Mouse (Mus musculus): ENCODE data around the gene Eps8l1. TPM values are rescaled to one million over a fixed set of nuclear protein-coding genes. Genes with fewer than 3 reads are reported as not detected.
"Not testable (repeated sequence)": the region's sequence is repeated elsewhere in the genome, so short reads cannot be mapped to it uniquely, and the experiment has no call there.

Gene Eps8l1
- polyA plus RNA-seq, 1 experiment from 2014 or later = 6.6 TPM

DNA sequence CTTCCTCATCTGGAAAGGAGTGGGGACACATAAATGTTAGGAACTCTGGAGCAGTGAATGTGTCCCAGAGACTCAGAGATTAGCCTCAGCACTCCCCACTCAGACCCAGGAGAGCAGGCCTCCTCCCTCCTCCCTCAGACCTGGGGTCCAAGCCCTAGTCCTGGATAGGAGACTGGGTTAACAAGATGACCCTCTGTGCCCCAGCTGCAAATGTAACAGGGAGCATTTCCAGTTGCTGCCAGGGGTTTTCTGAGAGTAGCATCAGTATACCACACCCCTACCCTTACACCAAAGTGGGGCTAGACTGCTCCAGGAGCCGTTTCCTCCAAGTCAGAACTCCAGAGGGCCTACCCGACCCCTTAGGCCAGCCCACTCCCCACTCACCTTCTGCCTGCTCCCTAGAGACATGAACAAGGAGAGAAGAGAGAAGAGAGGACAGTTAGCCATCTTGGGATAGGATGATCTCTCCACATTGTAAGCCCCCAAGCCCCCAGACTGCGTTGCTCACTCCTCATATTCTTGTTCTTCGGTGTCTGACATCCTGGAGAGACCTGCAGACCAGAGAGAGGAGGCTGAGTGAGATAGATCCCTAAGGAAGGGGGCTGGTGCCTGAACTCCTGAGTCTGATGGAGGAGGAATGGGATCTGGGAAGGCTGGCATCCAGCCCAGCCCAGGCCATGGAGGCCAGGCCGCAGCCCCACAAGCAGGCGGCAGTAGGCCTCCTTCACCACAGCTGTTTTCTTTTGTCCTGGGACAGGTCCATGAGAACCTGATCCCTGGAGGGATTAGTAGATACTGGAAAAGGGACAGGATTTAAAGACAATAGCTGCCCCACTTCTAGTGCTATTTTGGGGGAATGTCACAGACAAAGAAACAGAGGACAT, 53.6 kb downstream of the Eps8l1 start:
- Histone ChIP-seq H3K4me3 (peak overlapping the region; percentile 0; the same call in 1 of the 2 replicates), H3K36me3 (no peaks in the 10 kb centered on the region), H3K9me3 (no peaks in the 10 kb centered on the region), H3K4me1 (peaks cover 22% of the 10 kb centered on the region), H3K9ac (no peak overlapping the region), H3K27ac (peak overlapping the region; percentile 48), H3K4me2 (no peak overlapping the region), H3K27me3 (no peaks in the 10 kb centered on the region)
- peak; percentile 50; the same call in 1 of the 2 replicates for ATAC-seq (ENCODE audit: insufficient number of reproducible peaks, insufficient read depth, low FRiP score, low TSS enrichment, low read depth)
- 46% methylated on average over 6 of the region's 6 CpGs for WGBS

DNA sequence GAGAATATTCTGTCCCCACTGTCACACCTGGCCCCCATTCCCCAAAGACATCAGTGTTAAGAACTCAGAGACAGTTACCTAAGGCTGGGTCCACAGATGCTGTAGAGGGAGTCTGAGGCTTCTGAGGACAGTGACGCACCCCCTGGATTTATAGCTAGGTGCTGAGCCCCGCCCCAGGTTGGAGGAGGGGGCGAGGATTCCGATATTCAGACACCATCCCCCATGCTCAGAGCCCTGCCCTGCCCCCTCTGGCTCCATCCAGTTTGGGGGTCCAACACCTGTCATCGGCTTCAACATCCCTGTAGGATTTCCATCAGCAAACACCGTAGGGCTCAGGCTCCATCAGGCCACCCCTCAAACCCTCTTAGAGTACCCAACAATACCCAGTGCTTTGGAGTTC, 55.4 kb downstream of the Eps8l1 start:
- ATAC-seq (ENCODE audit: insufficient number of reproducible peaks, insufficient read depth, low FRiP score, low TSS enrichment, low read depth) = no peak
- Histone ChIP-seq H3K4me1 (peaks cover 28% of the 10 kb centered on the region), H3K4me2 (no peak overlapping the region), H3K27me3 (0 out of 2 replicates have a peak, but pooled peaks cover 6% of the 10 kb centered on the region), H3K9me3 (no peaks in the 10 kb centered on the region), H3K4me3 (no peak overlapping the region), H3K36me3 (no peaks in the 10 kb centered on the region), H3K27ac (no peak overlapping the region), H3K9ac (no peak overlapping the region)
- WGBS = 55% methylated on average over 6 of the region's 6 CpGs

- Histone ChIP-seq H3K27me3 (peaks cover 7% of the 10 kb centered on the region; the same call in 1 of the 2 replicates), H3K4me3 (no peak within 1 kb of the TSS), H3K9me3 (no peaks in the 10 kb centered on the region), H3K36me3 (no peaks in the 10 kb centered on the region), H3K4me1 (peaks cover 33% of the 10 kb centered on the region), H3K9ac (no peak within 1 kb of the TSS), H3K4me2 (no peak within 1 kb of the TSS), H3K27ac (no peak within 1 kb of the TSS)
- 21% methylated on average over 4 of the region's 4 CpGs for WGBS
- ATAC-seq (ENCODE audit: insufficient number of reproducible peaks, insufficient read depth, low FRiP score, low TSS enrichment, low read depth) = no peak
These were observed 56.0 kb downstream of the Eps8l1 start, which contains the start of gene Tnnt1 for GRCm38 (mm10) chr7:4516332-4517050. Tnnt1 (minus strand) TSS chr7:4516382.

GRCm38 (mm10) chr7:4518487-4518886, 58.0 kb downstream of the Eps8l1 start:
- Histone ChIP-seq H3K9ac (no peak overlapping the region), H3K27ac (no peak overlapping the region), H3K27me3 (peaks cover 11% of the 10 kb centered on the region; the same call in 1 of the 2 replicates), H3K4me3 (no peak overlapping the region), H3K4me2 (no peak overlapping the region), H3K9me3 (no peaks in the 10 kb centered on the region), H3K4me1 (peaks cover 32% of the 10 kb centered on the region), H3K36me3 (no peaks in the 10 kb centered on the region)
- WGBS = 88% methylated on average over 1 of the region's 1 CpGs
- ATAC-seq (ENCODE audit: insufficient number of reproducible peaks, insufficient read depth, low FRiP score, low TSS enrichment, low read depth) = no peak

DNA sequence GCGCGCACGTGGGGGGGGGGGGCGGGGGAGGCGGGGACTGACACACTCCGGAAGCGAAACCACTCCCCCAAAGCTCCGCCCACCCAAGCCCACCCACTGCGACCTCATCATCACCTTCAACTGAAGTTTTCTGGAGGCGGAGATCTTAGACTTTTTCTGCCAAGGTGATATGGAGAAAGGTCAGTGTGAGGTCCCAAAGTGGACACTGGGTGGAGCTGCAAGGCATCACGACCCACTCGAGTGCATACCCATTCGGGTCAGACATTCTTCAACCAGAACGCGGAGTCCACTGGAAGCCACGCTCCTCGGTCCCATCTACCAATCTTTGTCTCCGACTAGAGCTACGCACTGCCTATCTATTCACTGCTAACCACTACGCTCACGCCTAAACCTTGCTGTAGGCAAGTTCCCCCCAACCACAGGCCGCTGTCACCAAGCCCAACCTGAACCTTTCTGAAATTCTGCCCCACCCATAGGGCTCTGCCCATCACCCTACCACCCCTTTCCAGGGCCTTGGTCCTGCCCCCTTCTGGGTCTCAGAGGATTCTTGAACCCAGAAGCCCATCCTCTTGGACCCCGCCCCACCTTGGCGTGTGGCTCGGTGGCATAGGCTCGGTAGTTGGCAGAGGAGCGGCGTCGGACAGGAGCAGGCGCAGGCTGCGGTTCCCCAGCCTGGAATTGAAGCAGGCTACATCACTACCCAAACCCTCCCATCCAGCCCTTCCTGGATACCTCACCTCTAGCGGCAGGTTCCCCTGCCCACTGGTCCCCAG, 60.9 kb downstream of the Eps8l1 start:
- H3K36me3 ChIP-seq = no peaks in the 10 kb centered on the region
- H3K9ac ChIP-seq = peak overlapping the region; percentile 61; the same call in 1 of the 2 replicates
- H3K27me3 ChIP-seq = peaks cover 11% of the 10 kb centered on the region; the same call in 1 of the 2 replicates
- H3K4me1 ChIP-seq = peaks cover 16% of the 10 kb centered on the region
- ATAC-seq (ENCODE audit: insufficient number of reproducible peaks, insufficient read depth, low FRiP score, low TSS enrichment, low read depth) = no peak; the same call in 1 of the 2 replicates
- H3K4me2 ChIP-seq = peak overlapping the region; percentile 57
- 33% methylated on average over 31 of the region's 32 CpGs for WGBS
- no peak overlapping the region for H3K27ac ChIP-seq
- peak overlapping the region; percentile 28 for H3K4me3 ChIP-seq
- no peaks in the 10 kb centered on the region for H3K9me3 ChIP-seq

- H3K4me3 ChIP-seq = no peak overlapping the region
- H3K27me3 ChIP-seq = peaks cover 14% of the 10 kb centered on the region; the same call in 1 of the 2 replicates
- peaks cover 22% of the 10 kb centered on the region for H3K4me1 ChIP-seq
- H3K4me2 ChIP-seq = no peak overlapping the region
- ATAC-seq (ENCODE audit: insufficient number of reproducible peaks, insufficient read depth, low FRiP score, low TSS enrichment, low read depth) = no peak
- H3K9me3 ChIP-seq = no peaks in the 10 kb centered on the region
- no peaks in the 10 kb centered on the region for H3K36me3 ChIP-seq
- WGBS = 85% methylated on average over 6 of the region's 6 CpGs
- no peak overlapping the region for H3K27ac ChIP-seq
- no peak overlapping the region for H3K9ac ChIP-seq
These were observed 61.8 kb downstream of the Eps8l1 start for GRCm38 (mm10) chr7:4522292-4522691.

GRCm38 (mm10) chr7:4523205-4524130, 63.0 kb downstream of the Eps8l1 start:
- no peak for ATAC-seq (ENCODE audit: insufficient number of reproducible peaks, insufficient read depth, low FRiP score, low TSS enrichment, low read depth)
- Histone ChIP-seq H3K4me3 (no peak overlapping the region), H3K27me3 (peaks cover 19% of the 10 kb centered on the region; the same call in 1 of the 2 replicates), H3K9ac (no peak overlapping the region), H3K4me2 (no peak overlapping the region), H3K4me1 (peaks cover 25% of the 10 kb centered on the region), H3K9me3 (no peaks in the 10 kb centered on the region), H3K36me3 (no peaks in the 10 kb centered on the region), H3K27ac (no peak overlapping the region)
- WGBS = 90% methylated on average over 33 of the region's 33 CpGs

- not testable (repeated sequence) for ATAC-seq (ENCODE audit: insufficient number of reproducible peaks, insufficient read depth, low FRiP score, low TSS enrichment, low read depth); H3K27ac ChIP-seq; H3K9ac ChIP-seq; H3K9me3 ChIP-seq; H3K36me3 ChIP-seq; H3K4me3 ChIP-seq; H3K4me2 ChIP-seq
- Histone ChIP-seq H3K4me1 (peaks cover 25% of the 10 kb centered on the region), H3K27me3 (peaks cover 19% of the 10 kb centered on the region; the same call in 1 of the 2 replicates)
- 69% methylated on average over 15 of the region's 15 CpGs for WGBS
These were observed 63.9 kb downstream of the Eps8l1 start, which contains the start of gene Tnni3 for GRCm38 (mm10) chr7:4524212-4524922. Tnni3 (minus strand) TSS chr7:4524229.

DNA sequence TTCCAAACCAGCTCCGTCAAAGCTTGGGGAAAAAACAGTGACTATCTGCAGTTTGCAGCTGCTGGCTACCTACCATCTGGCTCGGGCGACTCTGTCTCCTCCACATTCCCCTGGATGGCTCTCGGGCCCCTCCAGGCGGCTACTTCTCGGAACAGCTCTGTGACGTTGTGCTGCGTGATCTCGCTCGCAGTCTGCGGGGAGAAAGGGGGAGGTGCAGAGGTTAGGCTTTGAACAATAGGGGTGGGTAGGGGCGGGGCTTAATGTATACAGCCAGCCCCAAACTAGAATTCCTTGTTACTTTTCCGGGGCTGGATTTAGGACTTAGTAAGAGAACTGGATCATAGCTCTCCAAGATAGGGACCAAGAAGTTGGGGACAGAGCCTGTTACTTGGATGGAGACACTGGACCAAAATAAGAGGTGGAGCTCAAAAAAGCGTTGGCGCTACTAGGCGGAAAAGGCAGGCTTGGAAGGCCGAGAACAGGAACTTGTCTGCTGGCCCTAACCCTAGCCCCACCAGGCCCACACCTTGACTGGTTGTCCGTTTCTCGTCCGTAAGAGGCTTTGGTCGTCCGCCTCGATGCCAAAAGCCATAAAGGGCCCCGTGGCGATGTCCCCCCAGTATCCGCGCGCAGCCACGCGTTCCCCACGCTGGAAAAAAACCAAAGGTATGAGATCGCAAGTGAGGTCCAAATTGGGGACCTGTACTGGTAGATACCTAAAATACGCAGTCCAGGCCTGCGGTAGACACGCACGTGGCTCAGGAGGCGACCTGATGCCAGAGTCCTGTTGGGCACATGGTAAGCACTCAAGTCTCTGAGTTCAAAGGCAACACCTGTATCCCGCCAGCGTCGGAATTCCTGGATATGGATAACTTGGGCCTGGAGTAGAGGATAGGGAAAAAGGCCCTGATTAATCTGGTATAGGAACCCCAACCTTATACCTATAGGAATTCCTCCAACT, 66.1 kb downstream of the Eps8l1 start:
- H3K9ac ChIP-seq = peak overlapping the region; percentile 71
- H3K27ac ChIP-seq = peak overlapping the region; percentile 52
- H3K4me1 ChIP-seq = peaks cover 14% of the 10 kb centered on the region; the same call in 1 of the 2 replicates
- H3K36me3 ChIP-seq = no peaks in the 10 kb centered on the region
- no peaks in the 10 kb centered on the region for H3K9me3 ChIP-seq
- 23% methylated on average over 40 of the region's 40 CpGs for WGBS
- ATAC-seq (ENCODE audit: insufficient number of reproducible peaks, insufficient read depth, low FRiP score, low TSS enrichment, low read depth) = peak; percentile 81
- H3K4me2 ChIP-seq = peak overlapping the region; percentile 68
- H3K4me3 ChIP-seq = peak overlapping the region; percentile 44
- peaks cover 15% of the 10 kb centered on the region; the same call in 1 of the 2 replicates for H3K27me3 ChIP-seq

All from embryonic facial prominence, embryonic 13.5 days (tissue).